Mouse (Mus musculus): ENCODE data around the gene Rbm47.

Gene Rbm47

GRCm38 (mm10) chr5:66088247-66088901 lies 84.5 kb downstream of the Rbm47 start:
- DNase-seq (ENCODE audit: extremely low spot score, low spot score) = no peak

DNA sequence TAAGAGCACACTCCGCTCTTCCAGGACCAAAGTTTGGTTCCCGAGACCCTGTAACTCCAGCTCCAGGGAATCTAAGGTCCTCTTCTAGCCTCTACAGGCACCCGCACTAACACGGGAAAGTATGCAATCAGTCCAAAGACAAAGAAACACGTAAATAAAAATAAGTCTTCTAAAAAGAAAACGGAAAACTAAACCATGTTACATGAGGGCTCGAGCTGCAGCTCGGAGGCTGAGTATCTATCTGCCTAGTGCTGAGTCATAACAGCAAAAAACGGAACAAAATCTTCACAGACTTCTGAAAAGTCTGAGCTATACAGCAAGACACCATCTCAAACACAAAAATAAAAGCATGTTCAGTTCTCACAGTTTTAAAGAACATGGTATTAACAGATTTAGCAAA lies 86.0 kb downstream of the Rbm47 start:
- DNase-seq (ENCODE audit: extremely low spot score, low spot score) = no peak

- DNase-seq (ENCODE audit: extremely low spot score, low spot score) = no peak
Measured at GRCm38 (mm10) chr5:66086304-66086703, 86.6 kb downstream of the Rbm47 start.

DNA sequence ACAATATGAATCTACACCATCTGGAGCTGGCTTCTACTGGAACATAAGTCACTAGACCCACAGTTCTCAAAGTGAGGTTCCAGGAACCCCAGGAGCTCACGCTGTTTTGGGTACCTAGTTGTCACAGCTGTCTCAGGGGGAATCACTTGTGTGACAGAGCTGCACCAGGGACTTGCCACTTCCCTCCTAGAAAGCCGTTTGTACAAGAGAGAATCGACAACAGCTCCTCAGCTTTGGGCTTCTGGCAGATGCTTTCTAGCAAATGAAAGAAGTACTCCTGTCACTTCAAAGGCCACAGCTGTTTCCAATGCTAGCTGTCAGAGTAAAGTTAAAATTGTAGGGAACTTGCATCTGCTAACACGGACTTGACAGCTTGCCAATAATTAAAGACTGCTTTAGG lies 87.4 kb downstream of the Rbm47 start:
- no peak for DNase-seq (ENCODE audit: extremely low spot score, low spot score)

DNA sequence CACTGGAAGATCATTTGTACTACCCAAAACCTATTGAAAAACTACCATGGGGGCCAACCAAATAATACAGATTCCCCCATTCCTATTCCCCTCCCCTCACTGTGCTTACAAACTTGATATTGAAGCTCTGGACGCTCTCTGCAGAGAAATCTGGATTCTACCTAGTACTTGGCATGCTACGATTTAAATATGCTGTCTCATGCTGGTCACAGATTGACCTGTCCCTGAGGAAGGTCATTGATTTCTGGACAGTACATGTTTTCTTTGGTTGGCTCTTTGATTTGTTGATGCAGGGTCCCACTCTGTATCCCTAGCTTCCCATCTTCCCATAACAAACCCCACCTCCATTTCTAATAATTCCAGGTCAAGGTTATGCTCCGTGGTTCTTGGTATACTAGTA lies 88.4 kb downstream of the Rbm47 start:
- DNase-seq (ENCODE audit: extremely low spot score, low spot score) = no peak

GRCm38 (mm10) chr5:66083350-66083749 lies 89.6 kb downstream of the Rbm47 start:
- peak; percentile 66 for DNase-seq (ENCODE audit: extremely low spot score, low spot score)

DNA sequence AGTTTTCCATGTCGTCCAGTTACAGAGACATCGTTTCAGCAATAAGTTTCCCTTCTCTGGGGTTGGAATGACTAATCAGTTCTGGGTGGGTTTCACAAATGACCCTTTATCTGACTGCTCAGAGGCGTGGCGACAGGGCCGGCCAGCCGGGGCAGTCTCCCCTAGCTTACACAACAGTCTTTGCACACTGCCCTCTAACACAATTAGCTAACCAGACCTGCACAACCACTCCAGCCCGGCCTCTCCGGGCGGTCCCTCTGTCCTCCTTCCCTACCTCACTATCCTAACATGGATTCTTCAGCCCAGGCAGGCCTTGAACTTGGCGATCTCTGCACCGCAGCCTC lies 90.7 kb downstream of the Rbm47 start:
- DNase-seq (ENCODE audit: extremely low spot score, low spot score) = no peak

DNA sequence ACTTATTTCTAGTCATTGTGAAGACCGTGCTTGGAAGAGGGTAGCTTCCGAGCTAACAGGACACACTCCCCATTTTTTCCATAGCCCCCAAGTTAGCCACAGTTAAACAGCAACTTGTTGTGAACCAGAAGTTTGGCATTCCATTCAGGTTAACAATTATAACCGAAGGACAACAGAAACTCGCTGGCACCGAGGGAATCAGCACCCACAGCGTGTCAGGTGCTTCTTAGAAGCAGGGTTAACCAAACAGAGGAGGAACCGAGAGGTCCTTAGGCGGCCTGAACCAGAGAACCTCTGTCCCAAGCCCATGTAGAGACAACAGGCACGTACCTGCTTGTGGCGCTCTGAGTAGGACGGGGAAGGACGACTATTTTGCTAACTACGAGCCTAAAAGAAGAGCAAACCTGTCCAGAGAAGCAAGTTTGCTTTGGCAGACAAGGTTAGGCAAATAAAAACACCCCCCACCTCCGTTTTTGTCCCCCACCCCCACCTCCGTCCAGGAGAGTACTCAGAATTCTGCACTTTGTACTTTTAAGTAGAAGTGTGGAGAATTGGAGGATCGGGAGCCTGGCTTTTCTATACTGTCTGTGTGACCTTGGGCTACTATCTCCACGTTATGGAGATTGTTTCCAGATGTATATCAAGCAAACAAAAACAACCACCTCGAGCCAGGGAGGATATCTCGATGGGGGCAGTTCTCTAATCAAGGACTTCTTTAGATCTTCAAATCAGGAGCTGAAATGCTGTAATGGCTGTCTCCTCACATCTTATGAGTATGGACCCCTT lies 91.3 kb downstream of the Rbm47 start:
- no peak for DNase-seq (ENCODE audit: extremely low spot score, low spot score)

DNA sequence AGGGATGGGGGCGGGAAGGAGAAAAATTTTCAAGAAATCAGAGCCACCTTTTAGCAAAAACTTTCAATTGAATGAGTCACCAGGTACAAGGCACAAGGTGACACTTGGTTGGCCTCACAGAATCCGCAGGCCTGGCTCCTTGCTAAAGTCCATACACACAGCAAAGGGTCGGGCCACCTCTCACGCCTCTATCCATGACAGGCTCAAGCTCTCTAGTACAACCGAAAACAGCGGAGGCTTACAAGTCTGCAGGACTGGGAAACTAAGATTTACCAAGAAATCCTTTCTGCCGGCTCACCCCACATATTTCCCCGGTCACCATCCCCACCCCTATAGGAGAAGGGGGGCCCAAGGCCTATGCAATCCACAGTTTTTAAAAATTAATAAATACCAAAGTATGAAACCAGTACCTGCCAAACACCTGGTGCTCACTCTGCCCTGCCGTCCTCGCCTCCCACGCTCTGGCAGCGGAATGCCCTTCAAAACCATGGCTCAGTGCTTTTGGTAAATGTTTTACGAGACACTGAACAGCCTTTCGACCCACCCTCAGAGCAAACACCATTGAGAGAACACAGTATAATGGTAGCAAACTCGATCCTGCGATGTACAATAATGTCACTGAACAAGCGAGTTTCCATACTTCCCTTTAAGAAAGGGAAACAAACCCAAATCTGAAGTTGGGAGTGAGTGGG lies 92.2 kb downstream of the Rbm47 start:
- no peak for DNase-seq (ENCODE audit: extremely low spot score, low spot score)

GRCm38 (mm10) chr5:66079358-66080179 lies 93.3 kb downstream of the Rbm47 start:
- no peak for DNase-seq (ENCODE audit: extremely low spot score, low spot score)

- no peak for DNase-seq (ENCODE audit: extremely low spot score, low spot score)
Measured at GRCm38 (mm10) chr5:66078491-66079012, 94.4 kb downstream of the Rbm47 start.

- DNase-seq (ENCODE audit: extremely low spot score, low spot score) = no peak
Measured at GRCm38 (mm10) chr5:66077416-66077815, 95.5 kb downstream of the Rbm47 start.

GRCm38 (mm10) chr5:66076685-66077301 lies 96.1 kb downstream of the Rbm47 start:
- no peak for DNase-seq (ENCODE audit: extremely low spot score, low spot score)

- DNase-seq (ENCODE audit: extremely low spot score, low spot score) = no peak
Measured at GRCm38 (mm10) chr5:66075906-66076305, 97.0 kb downstream of the Rbm47 start.

DNA sequence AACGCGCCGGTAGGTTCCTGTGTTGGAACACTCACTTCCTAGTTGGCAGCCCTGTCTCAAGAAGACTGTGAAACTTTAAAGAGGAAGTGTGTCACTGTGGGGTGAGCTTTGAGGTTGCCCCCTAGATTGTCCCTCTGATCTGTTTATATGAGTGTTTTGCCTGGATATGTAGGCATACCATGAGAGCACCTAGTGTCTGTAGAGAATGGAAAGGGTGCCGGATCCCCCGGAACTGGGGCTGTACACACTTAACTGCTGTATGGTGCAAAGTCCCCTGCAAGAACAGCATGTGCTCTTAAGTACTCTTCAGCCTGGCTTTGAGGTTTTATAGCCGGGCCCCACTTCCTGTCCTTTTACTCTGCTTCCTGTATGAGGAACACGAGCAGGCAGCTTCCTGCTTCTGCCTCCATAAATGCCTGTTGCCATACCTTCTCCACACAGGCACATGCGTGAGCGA lies 97.9 kb downstream of the Rbm47 start:
- no peak for DNase-seq (ENCODE audit: extremely low spot score, low spot score)

DNA sequence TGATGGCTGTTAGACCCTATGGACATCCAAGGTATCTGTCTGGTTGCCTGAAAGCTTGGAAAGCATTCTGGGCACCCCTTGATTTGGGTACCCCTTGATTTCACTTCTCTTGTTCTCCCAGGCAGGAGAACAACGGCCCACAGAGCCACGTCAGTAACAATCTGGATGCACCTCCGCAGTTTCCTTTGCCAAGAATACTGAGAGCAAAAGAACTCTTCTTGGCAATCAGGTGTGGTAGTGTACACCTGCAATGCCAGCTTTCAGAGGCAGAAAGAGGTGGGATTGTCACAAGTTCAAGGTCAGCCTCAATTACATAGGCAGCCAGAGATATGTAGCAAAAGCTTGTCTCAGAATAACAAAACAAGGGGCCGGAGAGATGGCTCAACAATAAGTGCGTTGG lies 98.7 kb downstream of the Rbm47 start:
- no peak for DNase-seq (ENCODE audit: extremely low spot score, low spot score)

GRCm38 (mm10) chr5:66073604-66074164 lies 99.2 kb downstream of the Rbm47 start:
- no peak for DNase-seq (ENCODE audit: extremely low spot score, low spot score)

DNA sequence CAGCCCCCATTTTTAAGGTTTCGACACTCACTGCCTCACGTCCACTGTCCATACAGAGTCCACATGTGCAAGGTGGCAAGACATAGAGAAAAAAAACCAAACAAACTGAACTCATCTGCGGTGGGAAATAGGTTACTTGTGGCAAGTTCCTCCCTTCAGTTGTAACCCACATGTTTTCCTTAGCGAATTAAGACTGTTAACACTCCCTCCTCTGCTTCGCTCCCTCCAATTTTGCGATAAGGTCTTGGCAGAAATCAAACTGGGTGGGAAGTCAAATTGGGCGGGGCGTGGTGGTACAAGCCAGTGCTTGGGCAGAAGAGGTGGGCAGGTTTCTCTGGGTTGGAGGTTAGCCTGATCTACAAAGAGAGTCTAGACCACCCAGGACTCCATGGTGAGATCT lies 101.2 kb downstream of the Rbm47 start:
- no peak for DNase-seq (ENCODE audit: extremely low spot score, low spot score)

- DNase-seq (ENCODE audit: extremely low spot score, low spot score) = no peak
Measured at GRCm38 (mm10) chr5:66070350-66070749, 102.6 kb downstream of the Rbm47 start.

- DNase-seq (ENCODE audit: extremely low spot score, low spot score) = peak; percentile 46
Measured at GRCm38 (mm10) chr5:66069470-66070144, 103.3 kb downstream of the Rbm47 start.

All from neural tube, embryonic 10.5 days (tissue).